Mouse (Mus musculus) intestine, postnatal 0 days (tissue): Measurements from ENCODE around the gene Disc1. TPM values are rescaled to one million over a fixed set of nuclear protein-coding genes. Genes with fewer than 3 reads are reported as not detected.

Experiments used
- ATAC-seq: fragments of 200-750 bp; cut with Nextera tagmentation; 2 replicates; pipeline ENCODE4 v1.8.0; 2017; ENCODE audit warnings: mild to moderate bottlenecking, moderate TSS enrichment, moderate library complexity
- H3K27ac ChIP-seq: fragments of 300-500 bp; sonication (generic); 2 replicates; pipeline ENCODE4 v1.5.1; 2014; ENCODE audit warnings: mild to moderate bottlenecking, low read depth, low read length, moderate library complexity
- H3K27me3 ChIP-seq: fragments of 300-500 bp; sonication (generic); replicated peaks from 2 replicates; pipeline ENCODE4 v1.6.1; 2014; ENCODE audit warnings: low read length, mixed read lengths; ENCODE audit not compliant: control insufficient read depth, insufficient read depth
- H3K36me3 ChIP-seq: fragments of 300-500 bp; sonication (generic); 2 replicates; pipeline ENCODE4 v1.6.1; 2014; ENCODE audit warnings: mild to moderate bottlenecking, moderate library complexity; ENCODE audit not compliant: control insufficient read depth, insufficient read depth
- H3K4me1 ChIP-seq: fragments of 300-500 bp; sonication (generic); replicated peaks from 2 replicates; pipeline ENCODE4 v1.6.1; 2014; ENCODE audit warnings: antibody characterized with exemption, low read length, mixed read lengths; ENCODE audit not compliant: control insufficient read depth, insufficient read depth
- H3K4me2 ChIP-seq: fragments of 300-500 bp; sonication (generic); replicated peaks from 2 replicates; pipeline ENCODE4 v1.6.1; 2014; ENCODE audit warnings: low read depth, mild to moderate bottlenecking, moderate library complexity
- H3K4me3 ChIP-seq: fragments of 300-500 bp; sonication (generic); 2 replicates; pipeline ENCODE4 v1.5.1; 2014; ENCODE audit warnings: low read depth, low read length
- H3K9ac ChIP-seq: fragments of 300-500 bp; sonication (generic); 2 replicates; pipeline ENCODE4 v1.6.1; 2014; ENCODE audit warnings: mild to moderate bottlenecking, low read depth, low read length
- H3K9me3 ChIP-seq: fragments of 300-500 bp; sonication (generic); 2 replicates; pipeline ENCODE4 v1.6.1; 2016; ENCODE audit warnings: mixed run types; ENCODE audit not compliant: control insufficient read depth
- CTCF ChIP-seq: sonication (generic); IDR thresholded peaks from 2 replicates; pipeline ENCODE4 v1.5.1; 2016; ENCODE audit warnings: low read depth, mild to moderate bottlenecking, control low read depth, antibody characterized with exemption, moderate library complexity
- WGBS: fragments of 180-500 bp; shearing (Covaris S2); extraction: QIAGEN DNeasy Blood & Tissue Kit; methylation state at CpG from one replicate; pipeline ENCODE4 v1.1.7; 2014; 5-methylcytosine and 5-hydroxymethylcytosine counted together
- polyA plus RNA-seq: library from polyadenylated mRNA; unstranded; fragments of >200 nt; fragmentation: Nextera tagmentation; extraction: Ambion mirVana; gene quantifications from 2 replicates; pipeline ENCODE4 v1.2.1, GENCODE M21; 2015

The Disc1 gene
- polyA plus RNA-seq, 1 experiment from 2014 or later = 0.40 TPM

GRCm38 (mm10) chr8:125193701-125194100, 139.7 kb downstream of the Disc1 start:
- ATAC-seq = no peak
- Histone ChIP-seq H3K27ac (no peak overlapping the region), H3K4me1 (peaks cover 6% of the 10 kb centered on the region; the same call in 1 of the 2 replicates), H3K9ac (no peak overlapping the region), H3K4me3 (no peak overlapping the region), H3K36me3 (no peaks in the 10 kb centered on the region), H3K4me2 (no peak overlapping the region), H3K9me3 (no peaks in the 10 kb centered on the region), H3K27me3 (no peaks in the 10 kb centered on the region)
- WGBS = 81% methylated on average over 5 of the region's 5 CpGs
- no peak for TF ChIP-seq CTCF

- H3K4me3 ChIP-seq = no peak overlapping the region
- WGBS = 76% methylated on average over 9 of the region's 9 CpGs
Measured at GRCm38 (mm10) chr8:125195121-125195520, 141.1 kb downstream of the Disc1 start.

GRCm38 (mm10) chr8:125196573-125197094, 142.6 kb downstream of the Disc1 start:
- H3K27ac ChIP-seq = no peak overlapping the region
- H3K4me2 ChIP-seq = no peak overlapping the region
- whole genome bisulfite sequencing = 73% methylated on average over 14 of the region's 14 CpGs
- peaks cover 12% of the 10 kb centered on the region; the same call in 1 of the 2 replicates for H3K4me1 ChIP-seq
- H3K36me3 ChIP-seq = no peaks in the 10 kb centered on the region
- TF ChIP-seq CTCF = no peak
- H3K9me3 ChIP-seq = no peaks in the 10 kb centered on the region
- H3K27me3 ChIP-seq = no peaks in the 10 kb centered on the region
- no peak overlapping the region for H3K4me3 ChIP-seq
- ATAC-seq = peak; percentile 53
- H3K9ac ChIP-seq = no peak overlapping the region

More at GRCm38 (mm10) chr8:125195121-125195520, 141.1 kb downstream of the Disc1 start:
- TF ChIP-seq CTCF = no peak
- Histone ChIP-seq H3K4me2 (no peak overlapping the region), H3K36me3 (no peaks in the 10 kb centered on the region), H3K9me3 (no peaks in the 10 kb centered on the region), H3K27me3 (no peaks in the 10 kb centered on the region), H3K9ac (no peak overlapping the region), H3K4me1 (peaks cover 12% of the 10 kb centered on the region; the same call in 1 of the 2 replicates), H3K27ac (no peak overlapping the region)
- no peak for ATAC-seq

GRCm38 (mm10) chr8:125197341-125198002, 143.5 kb downstream of the Disc1 start:
- Histone ChIP-seq H3K4me3 (no peak overlapping the region), H3K27ac (no peak overlapping the region), H3K36me3 (no peaks in the 10 kb centered on the region), H3K27me3 (no peaks in the 10 kb centered on the region), H3K9me3 (no peaks in the 10 kb centered on the region), H3K4me2 (no peak overlapping the region), H3K4me1 (peaks cover 12% of the 10 kb centered on the region; the same call in 1 of the 2 replicates), H3K9ac (peak overlapping the region; percentile 13; the same call in 1 of the 2 replicates)
- WGBS = 73% methylated on average over 7 of the region's 7 CpGs
- TF ChIP-seq CTCF = no peak
- ATAC-seq = no peak

- Histone ChIP-seq H3K4me1 (peaks cover 12% of the 10 kb centered on the region; the same call in 1 of the 2 replicates), H3K9me3 (no peaks in the 10 kb centered on the region), H3K9ac (no peak overlapping the region), H3K4me2 (no peak overlapping the region), H3K27ac (peak overlapping the region; percentile 50; the same call in 1 of the 2 replicates), H3K27me3 (no peaks in the 10 kb centered on the region), H3K4me3 (no peak overlapping the region), H3K36me3 (no peaks in the 10 kb centered on the region)
- TF ChIP-seq CTCF = no peak
- ATAC-seq = no peak
- 76% methylated on average over 9 of the region's 9 CpGs for WGBS
Measured at GRCm38 (mm10) chr8:125198420-125199196, 144.6 kb downstream of the Disc1 start.
